Mouse (Mus musculus): ENCODE data around the gene Tmod4. TPM values are rescaled to one million over a fixed set of nuclear protein-coding genes. Genes with fewer than 3 reads are reported as not detected.
A peak's percentile ranks its signal among the peaks of the same experiment; 100 is the strongest.

The Tmod4 gene
- polyA plus RNA-seq (2011; ENCODE audit: insufficient read depth, insufficient read length, low read depth, missing spikeins): 0.90 TPM in 1 of 2 replicates, not detected in the other

- H3K27ac ChIP-seq (ENCODE audit: insufficient read depth, low read length): no peak within 1 kb of the TSS
- no peaks in the 10 kb centered on the region for H3K27me3 ChIP-seq (ENCODE audit: control insufficient read depth, insufficient read depth, low read length, poor library complexity, severe bottlenecking)
- no peaks in the 10 kb centered on the region for H3K9me3 ChIP-seq (replicated peaks; ENCODE audit: control insufficient read depth, insufficient read depth, low read length, poor library complexity, severe bottlenecking)
- H3K4me1 ChIP-seq (ENCODE audit: control insufficient read depth, insufficient read depth, low read length): peaks cover 3% of the 10 kb centered on the region
- no peak for TF ChIP-seq POLR2A (IDR thresholded peaks at IDR 0.05; ENCODE audit: insufficient read depth, low read length)
- TF ChIP-seq CTCF (IDR thresholded peaks at IDR 0.05; ENCODE audit: low read depth, low read length): peak; percentile 64
- TF ChIP-seq EP300 (IDR thresholded peaks at IDR 0.05; ENCODE audit: insufficient read depth, low read depth, low read length): no peak
- no peak within 1 kb of the TSS for H3K9ac ChIP-seq (ENCODE audit: low read depth, poor library complexity, severe bottlenecking)
- no peak within 1 kb of the TSS for H3K4me3 ChIP-seq (ENCODE audit: low read depth, low read length)
- peaks cover 29% of the 10 kb centered on the region for H3K36me3 ChIP-seq (ENCODE audit: control insufficient read depth, insufficient read depth, low read length, poor library complexity, severe bottlenecking)
These were observed at the start of gene Tmod4 for GRCm38 (mm10) chr3:95124246-95124645. Gene Tmod4, plus strand, starts transcription at chr3:95124476.

- H3K9ac ChIP-seq (ENCODE audit: low read depth, poor library complexity, severe bottlenecking): no peak overlapping the region
- TF ChIP-seq EP300 (IDR thresholded peaks at IDR 0.05; ENCODE audit: insufficient read depth, low read depth, low read length) (no peak), POLR2A (IDR thresholded peaks at IDR 0.05; ENCODE audit: insufficient read depth, low read length) (no peak), CTCF (IDR thresholded peaks at IDR 0.05; ENCODE audit: low read depth, low read length) (no peak)
These were observed 36.2 kb upstream of the Tmod4 start for GRCm38 (mm10) chr3:95088071-95088470.

GRCm38 (mm10) chr3:95100854-95101253 lies 23.4 kb upstream of the Tmod4 start:
- Histone ChIP-seq H3K9me3 (replicated peaks; ENCODE audit: control insufficient read depth, insufficient read depth, low read length, poor library complexity, severe bottlenecking) (no peaks in the 10 kb centered on the region), H3K27ac (ENCODE audit: insufficient read depth, low read length) (no peak overlapping the region), H3K36me3 (ENCODE audit: control insufficient read depth, insufficient read depth, low read length, poor library complexity, severe bottlenecking) (peaks cover 32% of the 10 kb centered on the region), H3K27me3 (ENCODE audit: control insufficient read depth, insufficient read depth, low read length, poor library complexity, severe bottlenecking) (no peaks in the 10 kb centered on the region), H3K4me1 (ENCODE audit: control insufficient read depth, insufficient read depth, low read length) (no peaks in the 10 kb centered on the region), H3K9ac (ENCODE audit: low read depth, poor library complexity, severe bottlenecking) (no peak overlapping the region), H3K4me3 (ENCODE audit: low read depth, low read length) (no peak overlapping the region)
- TF ChIP-seq EP300 (IDR thresholded peaks at IDR 0.05; ENCODE audit: insufficient read depth, low read depth, low read length) (no peak), POLR2A (IDR thresholded peaks at IDR 0.05; ENCODE audit: insufficient read depth, low read length) (no peak), CTCF (IDR thresholded peaks at IDR 0.05; ENCODE audit: low read depth, low read length) (no peak)

More at GRCm38 (mm10) chr3:95088071-95088470, 36.2 kb upstream of the Tmod4 start:
- no peak overlapping the region for H3K27ac ChIP-seq (ENCODE audit: insufficient read depth, low read length)
- peaks cover 6% of the 10 kb centered on the region for H3K36me3 ChIP-seq (ENCODE audit: control insufficient read depth, insufficient read depth, low read length, poor library complexity, severe bottlenecking)
- H3K4me1 ChIP-seq (ENCODE audit: control insufficient read depth, insufficient read depth, low read length): no peaks in the 10 kb centered on the region
- H3K9me3 ChIP-seq (replicated peaks; ENCODE audit: control insufficient read depth, insufficient read depth, low read length, poor library complexity, severe bottlenecking): no peaks in the 10 kb centered on the region
- H3K4me3 ChIP-seq (ENCODE audit: low read depth, low read length): no peak overlapping the region
- no peaks in the 10 kb centered on the region for H3K27me3 ChIP-seq (ENCODE audit: control insufficient read depth, insufficient read depth, low read length, poor library complexity, severe bottlenecking)

- Histone ChIP-seq H3K9me3 (replicated peaks; ENCODE audit: control insufficient read depth, insufficient read depth, low read length, poor library complexity, severe bottlenecking) (no peaks in the 10 kb centered on the region), H3K4me1 (ENCODE audit: control insufficient read depth, insufficient read depth, low read length) (no peaks in the 10 kb centered on the region), H3K36me3 (ENCODE audit: control insufficient read depth, insufficient read depth, low read length, poor library complexity, severe bottlenecking) (peaks cover 12% of the 10 kb centered on the region), H3K9ac (ENCODE audit: low read depth, poor library complexity, severe bottlenecking) (peak overlapping the region; percentile 94), H3K27ac (ENCODE audit: insufficient read depth, low read length) (no peak overlapping the region), H3K4me3 (ENCODE audit: low read depth, low read length) (peak overlapping the region; percentile 59), H3K27me3 (ENCODE audit: control insufficient read depth, insufficient read depth, low read length, poor library complexity, severe bottlenecking) (no peaks in the 10 kb centered on the region)
- TF ChIP-seq EP300 (IDR thresholded peaks at IDR 0.05; ENCODE audit: insufficient read depth, low read depth, low read length) (no peak), POLR2A (IDR thresholded peaks at IDR 0.05; ENCODE audit: insufficient read depth, low read length) (no peak), CTCF (IDR thresholded peaks at IDR 0.05; ENCODE audit: low read depth, low read length) (no peak)
These were observed 19.2 kb upstream of the Tmod4 start for GRCm38 (mm10) chr3:95105121-95105520.

- H3K4me3 ChIP-seq (ENCODE audit: low read depth, low read length): peak overlapping the region; percentile 95
- TF ChIP-seq EP300 (IDR thresholded peaks at IDR 0.05; ENCODE audit: insufficient read depth, low read depth, low read length) (no peak), POLR2A (IDR thresholded peaks at IDR 0.05; ENCODE audit: insufficient read depth, low read length) (no peak), CTCF (IDR thresholded peaks at IDR 0.05; ENCODE audit: low read depth, low read length) (no peak)
These were observed 18.5 kb upstream of the Tmod4 start for GRCm38 (mm10) chr3:95105586-95106337.

More at GRCm38 (mm10) chr3:95105586-95106337, 18.5 kb upstream of the Tmod4 start:
- Histone ChIP-seq H3K4me1 (ENCODE audit: control insufficient read depth, insufficient read depth, low read length) (no peaks in the 10 kb centered on the region), H3K27ac (ENCODE audit: insufficient read depth, low read length) (peak overlapping the region; percentile 64), H3K9ac (ENCODE audit: low read depth, poor library complexity, severe bottlenecking) (peak overlapping the region; percentile 94), H3K9me3 (replicated peaks; ENCODE audit: control insufficient read depth, insufficient read depth, low read length, poor library complexity, severe bottlenecking) (no peaks in the 10 kb centered on the region), H3K27me3 (ENCODE audit: control insufficient read depth, insufficient read depth, low read length, poor library complexity, severe bottlenecking) (no peaks in the 10 kb centered on the region), H3K36me3 (ENCODE audit: control insufficient read depth, insufficient read depth, low read length, poor library complexity, severe bottlenecking) (peaks cover 12% of the 10 kb centered on the region)
